Mouse (Mus musculus): Measurements from ENCODE around the gene Tm9sf1.
A peak's percentile ranks its signal among the peaks of the same experiment; 100 is the strongest.

Tm9sf1 gene

DNA sequence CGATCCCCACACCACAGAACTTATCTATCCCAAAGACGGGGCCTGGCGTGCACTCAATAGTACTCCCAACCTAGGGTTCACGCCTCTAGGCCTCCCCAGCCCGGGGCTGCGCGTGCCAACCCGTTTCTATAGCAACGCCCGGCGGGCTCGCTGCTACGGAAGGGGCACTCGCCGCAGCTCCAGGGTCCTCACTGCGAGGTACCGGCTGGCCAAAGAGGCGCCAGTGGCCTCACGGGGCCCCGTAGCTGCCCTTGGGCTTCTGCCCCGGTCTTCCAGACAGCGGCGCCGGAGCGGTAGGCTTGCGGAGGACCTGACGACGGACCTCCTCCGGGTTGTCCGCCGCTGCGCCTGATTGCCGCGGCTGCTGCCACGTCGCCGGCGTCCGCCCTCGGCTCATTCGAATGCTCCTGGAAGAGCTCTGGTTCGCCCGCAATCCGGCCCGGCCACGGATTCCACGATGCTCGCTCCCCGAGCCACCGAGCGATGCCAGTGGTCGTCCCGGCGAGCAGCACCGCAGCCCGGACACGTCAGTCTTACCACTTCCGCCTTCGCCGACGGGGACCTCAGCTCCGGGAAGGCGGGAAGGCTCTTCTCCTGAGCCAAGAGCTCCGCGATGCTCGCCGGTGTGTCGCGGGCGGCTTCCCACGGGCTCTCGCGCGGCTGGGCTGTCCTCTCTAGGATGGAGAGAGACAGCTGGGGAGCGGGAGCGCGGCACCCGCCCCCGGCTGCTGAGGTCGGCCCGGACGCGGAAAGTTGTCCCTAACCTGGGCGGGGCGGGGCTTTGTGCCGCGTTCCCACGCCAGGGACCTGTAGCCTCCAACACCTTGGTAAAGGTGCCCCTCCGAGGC is at the start of gene Tm9sf1:
Tm9sf1 (minus strand) TSS at position 747 of the 848 bp plus-strand sequence.
- peak; percentile 83 for DNase-seq (ENCODE audit: low spot score in 2 of 2)

DNA sequence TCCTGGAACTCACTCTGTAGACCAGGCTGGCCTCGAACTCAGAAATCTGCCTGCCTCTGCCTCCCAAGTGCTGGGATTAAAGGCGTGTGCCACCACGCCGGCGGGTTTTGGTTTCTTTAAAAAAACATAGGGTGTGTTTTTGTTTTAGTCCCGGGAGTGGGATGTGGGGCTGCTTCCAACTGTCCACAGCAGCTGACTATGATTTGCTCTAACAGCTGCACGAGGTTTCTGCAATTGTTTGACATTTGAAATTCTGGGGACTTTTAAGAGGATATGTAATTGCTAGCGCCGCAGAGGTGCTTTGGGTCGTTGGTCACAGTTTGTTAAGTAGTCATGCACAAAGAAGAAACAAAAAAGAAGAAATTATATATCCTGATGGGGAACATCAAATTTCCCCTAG is 45.8 kb upstream of the Tm9sf1 start:
- no peak for DNase-seq (ENCODE audit: low spot score in 2 of 2)

DNA sequence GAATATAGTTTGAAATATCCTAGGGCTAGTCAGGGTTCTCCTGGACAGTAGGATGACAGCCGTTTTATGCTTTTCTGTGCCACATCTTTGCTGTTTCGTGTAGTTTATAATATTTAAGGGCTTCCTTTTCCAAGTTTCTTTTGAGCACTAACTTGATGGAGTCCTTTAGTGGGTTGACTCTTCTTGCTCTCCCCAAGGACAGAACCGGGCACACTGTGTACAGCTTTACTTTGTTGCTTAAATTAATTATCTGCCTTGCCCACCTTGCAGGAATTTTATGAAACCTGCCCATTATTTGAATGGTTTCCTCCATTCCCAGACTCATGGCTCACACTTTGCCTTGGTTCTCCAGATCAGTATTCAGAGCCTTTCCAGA is 38.5 kb upstream of the Tm9sf1 start:
- no peak for DNase-seq (ENCODE audit: low spot score in 2 of 2)

DNA sequence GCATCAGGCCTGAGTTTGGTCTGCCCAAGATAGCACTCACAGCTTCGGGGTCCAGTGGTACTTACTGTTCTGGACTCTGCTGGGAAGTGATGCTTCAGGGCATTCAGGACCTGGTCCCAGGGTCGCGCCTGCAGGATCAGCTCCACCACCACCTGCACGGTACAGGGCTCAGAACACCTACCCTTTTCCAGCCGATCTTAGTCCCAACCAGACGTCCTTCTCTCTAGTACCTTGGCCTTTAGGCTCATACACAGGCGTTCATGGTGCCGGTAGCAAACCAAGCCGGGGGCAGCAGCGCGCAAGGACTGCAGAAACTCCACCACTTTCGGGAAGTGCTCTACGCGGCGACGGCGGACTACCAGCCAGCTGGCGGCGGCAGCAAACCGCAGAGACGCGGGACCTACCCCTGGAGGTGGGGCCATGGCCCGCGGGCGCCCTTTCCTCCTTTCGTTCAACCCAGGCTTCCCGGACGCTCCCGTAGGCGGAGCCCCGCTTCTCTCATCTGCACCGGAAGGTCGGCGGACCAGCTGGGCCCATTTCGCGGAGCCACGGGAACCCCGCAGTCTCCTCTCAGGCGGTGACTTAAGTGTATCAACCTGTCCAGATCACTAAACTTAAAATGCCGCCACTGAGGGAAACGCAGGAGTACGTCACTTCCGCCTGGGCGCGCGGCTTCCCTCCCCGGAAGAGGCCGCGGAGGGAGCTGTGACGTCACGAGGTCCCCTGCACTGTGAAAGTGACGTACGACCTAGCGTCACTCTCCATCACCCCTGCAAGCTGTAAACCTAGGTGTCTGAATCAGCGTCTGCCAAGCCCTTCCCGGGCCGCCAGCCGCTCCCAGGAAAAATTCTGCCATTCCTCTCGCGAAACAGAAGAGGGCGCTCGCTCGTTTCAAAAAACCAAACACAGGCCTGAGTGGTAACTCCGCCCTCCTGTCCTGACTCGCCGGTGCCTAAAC is 37.8 kb upstream of the Tm9sf1 start, which contains the start of gene Tinf2:
Tinf2 (minus strand) TSS at position 661 of the 958 bp plus-strand sequence.
- peak; percentile 91 to 92 for DNase-seq (ENCODE audit: low spot score in 2 of 2)

DNA sequence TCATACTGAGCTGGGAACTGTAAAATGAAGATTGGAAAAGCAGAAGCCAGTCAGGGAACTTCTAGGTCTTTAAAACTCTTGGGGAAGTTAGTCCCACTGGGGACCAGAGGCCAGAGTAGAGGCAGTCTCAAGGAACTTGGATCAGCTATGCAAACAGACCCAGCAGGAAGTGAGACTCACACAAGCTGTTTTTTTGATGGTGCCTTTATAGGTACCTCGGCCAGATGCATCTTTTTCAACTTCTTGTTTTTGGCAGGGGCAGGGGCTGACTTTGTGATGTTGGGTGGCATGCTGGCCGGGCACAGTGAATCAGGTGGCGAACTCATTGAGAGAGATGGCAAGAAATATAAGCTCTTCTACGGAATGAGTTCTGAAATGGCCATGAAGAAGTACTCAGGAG is 34.0 kb upstream of the Tm9sf1 start:
- peak; percentile 47 to 48 for DNase-seq (ENCODE audit: low spot score in 2 of 2)

DNA sequence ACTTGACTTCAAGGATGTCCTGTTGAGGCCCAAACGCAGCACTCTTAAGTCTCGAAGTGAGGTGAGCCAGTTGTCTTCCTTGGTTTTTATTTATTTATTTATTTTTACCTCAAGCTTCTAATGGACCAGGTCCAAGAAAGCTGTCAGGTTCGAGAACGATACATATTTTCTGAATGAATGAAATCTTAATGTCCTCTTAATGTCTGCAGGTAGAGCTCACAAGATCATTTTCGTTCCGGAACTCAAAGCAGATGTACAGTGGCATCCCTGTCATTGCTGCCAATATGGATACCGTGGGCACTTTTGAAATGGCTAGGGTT is 29.1 kb upstream of the Tm9sf1 start:
- no peak for DNase-seq (ENCODE audit: low spot score in 2 of 2)

DNA sequence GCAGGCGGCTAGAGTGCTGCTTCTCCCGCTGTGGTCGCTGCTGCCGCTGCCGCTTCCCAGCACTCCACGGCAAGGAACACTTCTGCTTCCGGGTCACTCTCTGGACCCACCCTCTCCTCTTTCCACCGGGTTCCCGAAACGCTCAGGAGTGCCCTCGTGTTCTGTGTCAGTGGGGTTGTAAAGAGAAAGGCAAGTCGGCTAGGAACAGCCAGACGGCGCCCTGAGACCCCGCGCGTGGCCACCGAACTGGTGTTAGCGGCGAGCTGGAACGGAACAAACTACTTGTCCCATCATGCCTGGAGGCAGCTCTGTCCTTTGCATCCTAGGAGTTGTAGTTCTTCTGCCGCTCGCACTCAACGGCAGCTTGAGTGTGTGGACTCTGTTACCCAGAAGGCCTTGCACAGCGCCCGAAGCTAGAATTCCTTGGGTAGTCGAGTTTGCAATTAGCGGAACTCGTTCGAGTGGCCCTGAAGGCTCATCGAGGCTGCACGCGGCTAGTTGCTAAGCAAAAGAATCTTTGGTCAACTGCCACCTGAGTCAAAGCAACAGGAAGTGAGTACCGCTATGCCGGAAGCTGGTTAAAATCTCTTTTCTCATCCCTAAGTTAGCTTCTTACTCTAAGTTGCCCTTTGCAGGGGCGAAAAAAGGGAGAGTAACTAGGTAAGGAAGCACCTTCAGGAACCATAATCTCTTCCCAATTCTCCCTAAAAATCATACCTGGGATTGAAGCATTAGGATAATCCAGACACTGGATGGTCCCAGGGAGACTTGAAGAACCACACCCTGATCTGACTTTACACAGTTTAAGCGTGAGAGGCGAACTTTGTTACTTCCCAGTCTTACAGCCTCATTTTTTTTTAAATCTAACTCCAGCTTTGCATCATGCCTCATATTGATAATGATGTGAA is 28.5 kb upstream of the Tm9sf1 start, which contains the start of the genes Gmpr2 and Nedd8:
Gmpr2 (plus strand) TSS at position 109 of the 908 bp plus-strand sequence.
Nedd8 (minus strand) TSS at position 292 of the 908 bp plus-strand sequence.
- DNase-seq (ENCODE audit: low spot score in 2 of 2) = peak; percentile 95

DNA sequence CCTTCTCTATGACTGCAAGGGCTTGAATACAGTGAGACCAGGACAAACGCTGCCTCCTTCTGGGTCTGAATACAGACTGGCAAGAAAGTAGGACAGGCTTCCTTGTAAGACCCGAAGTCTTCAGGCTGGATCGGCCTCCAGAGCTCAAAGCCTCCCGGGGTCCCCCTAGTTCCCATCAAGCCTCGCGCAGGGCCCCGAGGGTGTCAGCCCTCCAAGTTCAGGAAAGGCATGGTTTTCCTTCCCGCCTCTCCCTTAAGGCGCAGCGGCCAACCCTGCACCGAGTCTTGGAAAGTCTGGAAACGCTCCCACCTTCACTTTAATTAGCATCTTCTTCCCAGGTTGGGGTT is 27.9 kb upstream of the Tm9sf1 start:
- no peak for DNase-seq (ENCODE audit: low spot score in 2 of 2)

DNA sequence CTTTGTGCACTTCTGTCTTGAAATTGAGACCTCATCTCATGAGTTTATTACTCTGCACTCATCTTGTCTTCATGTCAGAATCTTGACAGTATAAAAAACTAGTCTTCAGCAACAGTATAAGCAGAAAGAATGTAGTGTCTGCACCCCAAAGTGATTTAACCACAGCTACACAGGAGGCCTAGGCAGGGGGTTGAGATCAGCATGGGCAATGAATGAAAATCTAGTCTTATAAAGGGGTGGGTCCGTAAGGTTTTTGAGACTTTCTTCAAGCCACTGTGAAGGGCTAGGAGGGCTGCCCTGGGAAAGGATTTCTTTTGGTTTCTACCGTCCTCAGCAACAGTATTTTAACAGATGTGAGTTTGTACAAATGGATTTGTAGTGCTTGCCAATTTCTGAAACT is 17.0 kb upstream of the Tm9sf1 start:
- DNase-seq (ENCODE audit: low spot score in 2 of 2) = no peak

DNA sequence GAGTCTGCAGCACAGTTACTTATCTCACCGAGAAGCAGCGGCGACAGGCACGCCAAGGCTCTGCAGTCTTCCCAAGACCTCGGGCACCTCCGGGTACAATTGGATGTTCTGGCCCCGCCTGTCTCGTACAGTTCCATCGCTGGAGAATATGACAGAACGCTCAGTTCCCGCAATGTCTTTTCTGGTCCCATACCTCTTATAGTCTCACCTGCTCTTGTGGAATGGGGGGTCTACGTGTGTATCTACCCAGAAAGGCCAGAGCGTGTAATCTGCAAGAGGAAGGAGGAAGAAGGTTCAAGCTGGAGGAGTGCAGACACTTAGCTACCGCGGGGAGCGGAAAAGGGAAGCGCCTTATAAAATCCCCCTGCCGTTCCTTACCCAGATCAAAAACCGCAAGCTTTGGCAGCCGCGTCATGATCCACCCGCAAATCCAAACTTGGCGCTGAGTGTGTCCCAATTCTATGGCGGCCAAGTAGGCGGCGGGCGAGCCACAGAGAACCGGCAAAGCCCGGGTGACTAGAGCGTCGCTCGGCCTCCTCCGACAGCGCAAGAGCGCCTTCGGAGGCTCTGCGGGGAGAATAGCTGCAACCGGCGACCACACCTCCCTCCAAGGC is 16.5 kb upstream of the Tm9sf1 start, which contains the start of gene Mdp1:
Mdp1 (minus strand) TSS at position 549 of the 614 bp plus-strand sequence.
- peak; percentile 77 for DNase-seq (ENCODE audit: low spot score in 2 of 2)

DNA sequence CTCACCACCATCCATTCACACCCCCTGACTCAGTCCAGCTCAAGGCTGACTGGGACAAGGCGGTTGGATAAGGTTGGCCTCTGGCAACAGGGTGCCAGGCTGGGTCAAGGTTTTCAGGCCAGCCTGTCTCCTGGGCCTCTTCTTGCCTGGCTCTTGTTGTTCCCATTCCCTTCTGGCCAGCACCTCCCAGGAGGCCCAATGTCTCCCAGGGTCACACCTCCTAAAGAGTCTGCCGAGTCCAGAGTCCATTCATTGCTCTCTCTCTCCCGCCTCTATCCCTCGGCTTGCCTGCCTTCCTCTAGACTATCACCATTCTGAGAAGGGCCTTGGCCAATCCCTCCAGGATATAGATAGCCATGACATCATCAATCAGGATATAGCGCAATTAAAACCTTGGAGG is 14.4 kb upstream of the Tm9sf1 start:
- no peak for DNase-seq (ENCODE audit: low spot score in 2 of 2)

DNA sequence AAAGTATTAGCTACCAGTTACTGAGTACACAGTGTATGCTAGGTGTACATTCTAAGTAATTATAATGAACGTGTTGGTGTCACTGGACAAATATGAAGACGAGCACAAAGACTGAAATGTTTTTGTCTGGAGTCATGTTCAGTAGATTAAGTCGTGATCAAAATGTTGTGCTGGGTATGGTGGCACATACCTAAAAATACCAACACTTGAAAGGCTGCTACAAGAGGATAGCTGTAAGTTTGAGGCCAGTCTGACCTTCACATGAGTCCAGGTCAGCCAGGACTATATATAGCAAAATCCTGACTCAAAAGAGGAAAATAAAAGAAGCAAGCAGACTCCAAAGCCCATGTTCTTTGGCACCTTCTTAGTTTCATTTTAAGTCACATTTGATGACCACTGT is 13.3 kb upstream of the Tm9sf1 start:
- DNase-seq (ENCODE audit: low spot score in 2 of 2) = no peak

DNA sequence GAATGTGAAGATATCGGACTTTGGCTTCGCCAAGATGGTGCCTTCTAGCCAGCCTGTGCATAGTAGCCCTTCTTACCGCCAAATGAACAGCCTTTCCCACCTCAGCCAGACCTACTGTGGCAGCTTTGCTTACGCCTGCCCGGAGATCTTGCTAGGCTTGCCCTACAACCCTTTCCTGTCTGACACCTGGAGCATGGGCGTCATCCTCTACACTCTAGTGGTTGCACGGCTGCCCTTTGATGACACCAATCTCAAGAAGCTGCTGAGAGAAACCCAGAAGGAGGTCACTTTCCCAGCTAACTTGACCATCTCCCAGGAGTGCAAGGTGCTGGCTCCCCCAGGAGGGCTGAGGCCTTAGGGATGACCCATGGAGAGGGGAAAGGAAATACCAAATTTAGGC is 7.9 kb upstream of the Tm9sf1 start:
- DNase-seq (ENCODE audit: low spot score in 2 of 2) = no peak

DNA sequence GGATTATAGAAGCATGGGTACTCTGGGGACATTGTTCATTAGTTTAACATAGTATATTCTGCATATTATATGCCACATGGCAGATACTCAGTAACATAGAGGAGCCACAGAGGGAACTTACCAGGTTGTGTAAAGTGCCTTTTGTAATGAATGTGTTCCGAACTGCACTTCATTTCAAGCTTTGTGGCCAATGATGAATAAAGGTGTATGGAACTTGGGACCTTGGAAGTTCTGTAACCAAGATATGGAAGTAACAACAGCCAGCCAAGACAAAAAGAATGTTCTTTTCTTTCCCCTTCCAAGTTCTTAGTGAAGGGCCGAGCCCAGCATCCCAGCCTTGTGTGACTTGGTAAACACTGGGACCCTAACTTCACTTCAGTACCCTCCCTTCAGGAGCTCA is 6.3 kb upstream of the Tm9sf1 start, which contains the start of gene Tssk4:
Tssk4 (plus strand) TSS at position 301 of the 400 bp plus-strand sequence.
- DNase-seq (ENCODE audit: low spot score in 2 of 2) = no peak

DNA sequence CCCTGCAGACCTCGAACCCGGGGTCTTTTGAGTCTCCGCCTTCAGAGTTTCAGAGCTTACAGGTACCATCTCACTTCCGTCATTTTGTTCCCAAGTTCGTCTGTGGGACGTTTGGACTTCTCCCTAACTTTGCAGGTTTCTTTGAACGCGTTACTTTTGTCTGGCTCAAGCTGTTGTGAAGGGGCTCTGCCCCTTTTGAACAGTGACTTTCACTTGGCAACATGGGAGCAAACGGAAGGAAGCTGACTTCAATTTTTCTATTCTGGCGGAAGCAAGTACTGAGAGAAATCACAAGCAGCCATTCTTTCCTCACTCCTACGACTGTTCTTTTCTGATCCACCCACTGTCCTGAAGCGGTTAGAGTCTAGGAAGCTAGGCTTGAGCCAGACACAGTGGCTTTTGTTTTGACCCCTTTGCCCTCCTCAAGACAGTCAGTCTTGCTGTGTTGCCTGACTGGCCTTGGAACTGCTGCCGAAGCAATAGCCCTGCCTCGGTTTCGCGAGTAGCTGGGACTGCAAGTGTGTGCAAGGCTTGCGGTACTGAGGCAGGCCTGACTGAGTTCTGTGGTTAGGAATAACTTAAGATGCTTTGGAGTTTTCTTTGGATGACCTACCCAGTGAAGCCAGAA is 769 bp upstream of the Tm9sf1 start:
- peak; percentile 10 to 18 for DNase-seq (ENCODE audit: low spot score in 2 of 2)

DNA sequence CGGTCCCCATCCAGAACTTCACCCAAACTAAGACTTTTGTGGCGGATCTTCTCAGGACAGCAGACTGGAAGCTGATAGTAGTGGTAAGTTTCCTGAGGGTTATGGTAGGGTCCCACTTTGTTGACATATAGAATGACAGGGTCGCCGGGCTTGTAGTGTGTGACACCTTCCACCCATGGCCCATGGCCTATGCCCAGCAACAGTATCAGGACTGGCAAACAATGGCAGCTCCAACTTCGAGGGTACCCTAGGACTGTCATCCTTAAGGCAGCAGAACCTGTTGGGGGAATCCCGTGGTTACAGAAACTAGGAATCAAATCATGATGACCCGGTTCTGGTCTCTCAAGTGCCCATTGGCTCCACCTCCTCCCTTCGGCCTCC is 937 bp downstream of the Tm9sf1 start:
- no peak for DNase-seq (ENCODE audit: low spot score in 2 of 2)

DNA sequence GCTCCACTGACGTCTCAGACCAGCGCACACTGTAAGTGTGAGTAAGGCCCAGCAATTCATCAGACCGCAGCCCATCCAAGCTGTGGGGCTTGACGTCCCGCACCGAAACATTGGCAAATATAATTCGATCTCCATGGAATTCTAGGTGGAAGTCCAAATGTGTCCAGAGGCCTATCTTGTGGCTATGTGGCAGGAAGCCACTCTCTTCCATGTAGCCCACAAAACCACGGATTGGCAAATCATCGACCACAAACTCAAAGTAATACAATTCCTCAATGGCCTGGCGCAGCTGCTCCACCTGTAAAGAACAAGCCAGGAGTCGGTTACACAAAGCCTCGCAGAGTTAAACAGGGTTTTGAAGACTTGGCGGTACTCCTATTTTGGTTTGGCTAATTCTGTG is 2.3 kb downstream of the Tm9sf1 start:
- DNase-seq (ENCODE audit: low spot score in 2 of 2) = no peak

DNA sequence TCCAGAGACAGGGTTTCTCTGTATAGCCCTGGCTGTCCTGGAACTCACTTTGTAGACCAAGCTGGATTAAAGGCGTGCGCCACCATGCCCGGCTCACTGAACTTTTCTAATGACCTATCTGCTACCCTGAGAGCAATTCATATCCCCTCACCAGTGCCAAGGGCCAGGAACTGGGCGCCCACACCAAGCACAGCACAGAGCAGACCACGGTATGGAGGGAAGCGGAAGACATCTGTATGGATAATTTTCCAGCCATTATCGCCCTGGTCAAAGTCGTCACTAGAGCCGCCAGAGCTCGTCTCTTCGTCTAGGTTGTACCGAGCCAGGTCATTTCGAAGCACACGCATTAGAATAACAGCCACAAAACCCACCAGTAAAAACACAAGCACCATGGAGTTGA is 2.8 kb downstream of the Tm9sf1 start:
- no peak for DNase-seq (ENCODE audit: low spot score in 2 of 2)

DNA sequence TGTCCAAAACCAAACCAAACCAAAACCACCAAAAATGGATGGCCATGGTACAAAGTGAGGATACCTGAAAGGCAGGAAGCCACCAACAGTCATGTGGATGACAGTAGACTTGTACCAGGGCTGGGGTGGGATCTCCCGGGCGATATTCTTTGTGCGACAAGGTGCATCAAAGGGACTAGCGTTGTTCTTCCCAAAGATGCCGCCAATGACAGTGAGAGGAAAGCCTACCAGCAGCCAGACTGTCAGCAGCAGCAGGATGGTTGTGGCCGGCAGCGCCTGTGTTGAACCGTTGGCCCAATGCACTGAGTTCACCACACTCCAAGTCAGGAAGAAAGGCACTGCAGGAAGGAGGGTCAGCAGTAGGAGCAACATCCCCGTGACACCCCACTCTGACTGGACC is 5.8 kb downstream of the Tm9sf1 start, which contains the start of gene Gm49378:
Gm49378 (minus strand) TSS at position 101 of the 400 bp plus-strand sequence.
- DNase-seq (ENCODE audit: low spot score in 2 of 2) = no peak

DNA sequence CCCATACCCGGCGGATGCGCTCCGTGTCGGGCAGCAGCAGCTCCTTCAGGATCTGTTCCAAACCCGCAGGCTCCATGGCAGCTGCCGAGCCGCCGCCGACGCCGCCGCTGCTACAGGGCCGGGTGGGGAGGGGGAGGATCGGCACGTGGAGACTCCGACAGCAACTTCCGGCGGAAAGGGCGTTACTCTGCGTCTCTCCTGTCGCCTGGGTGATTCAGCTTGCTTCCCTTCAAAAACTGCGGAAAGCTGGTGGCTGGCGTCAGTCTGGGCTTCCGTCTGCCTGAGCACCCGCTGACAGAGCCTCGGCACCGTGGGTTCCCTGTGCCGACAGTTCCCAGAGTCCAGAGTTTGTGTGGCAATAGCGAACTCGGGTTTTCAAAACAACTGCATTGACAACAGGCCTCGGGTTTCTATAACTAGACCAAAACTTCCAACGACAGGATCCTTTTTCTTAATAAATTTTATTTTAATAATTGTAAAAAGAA is 8.0 kb downstream of the Tm9sf1 start, which contains the start of gene Ipo4:
Ipo4 (minus strand) TSS at position 435 of the 485 bp plus-strand sequence.
- peak; percentile 83 to 84 for DNase-seq (ENCODE audit: low spot score in 2 of 2)
